25 mouse cellular contexts compared by ENCODE assay signal in the genomic region with DNA sequence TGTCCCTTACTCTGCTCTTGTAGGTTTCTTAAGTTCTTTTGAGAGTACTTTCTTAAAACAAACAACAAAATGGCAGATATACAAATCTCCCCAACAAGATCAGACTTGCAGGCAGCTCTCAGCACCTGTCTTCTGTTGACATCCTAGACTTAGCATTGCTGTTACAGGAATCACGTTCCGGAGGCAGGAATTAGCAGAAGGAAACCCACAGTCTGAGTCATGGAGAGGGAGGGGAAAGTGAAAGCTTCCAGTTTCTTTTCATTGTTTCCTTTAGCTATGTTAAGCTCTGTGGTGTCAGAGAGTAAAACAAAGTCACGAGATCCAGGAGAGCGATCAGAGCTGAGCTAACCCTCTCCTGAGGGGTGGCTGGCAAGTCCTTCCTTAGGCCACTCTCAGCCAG. TPM values are rescaled to one million over a fixed set of nuclear protein-coding genes. Genes with fewer than 3 reads are reported as not detected.
DNase-seq lines count a peak whose midpoint lies in the region; ATAC-seq and TF ChIP-seq lines count a peak whose summit lies in the region.
"Had no signal": no experiment of that assay in that cellular context is flagged by ENCODE, and none has a peak within 500 bp of the region (broad histone marks: within the 10 kb centered on the region; RNA-seq: fewer than 3 reads in every experiment).

No protein-coding gene starts in this region.

- peak; percentile 21 for DNase-seq in lung, postnatal 25 days (ENCODE audit: low spot score)
- no peak for DNase-seq in lung, postnatal 10 days
- DNase-seq in Muller cell, postnatal 12 days (ENCODE audit: inconsistent ontology term), result peak; percentile 54
- DNase-seq in stomach, postnatal 0 days (ENCODE audit: low spot score), result peak; percentile 35
- DNase-seq in forebrain, postnatal 0 days, result no peak
- no peak for DNase-seq in cerebellum, adult 11-12 months
- no peak for DNase-seq in thymus, postnatal 36 days
- DNase-seq: adrenal gland, adult 8-10 months; cerebellum, adult 2 months; heart, postnatal 10 days; kidney, adult 11 months; kidney, postnatal 14 days; thymus, postnatal 14 days had no signal

- TF ChIP-seq CTCF in stomach, postnatal 0 days (IDR thresholded peaks at IDR 0.05; ENCODE audit: low read depth), result no peak
- TF ChIP-seq CTCF in forebrain, postnatal 0 days (IDR thresholded peaks at IDR 0.05; ENCODE audit: low read depth), result no peak

- peak; percentile 58 for TF ChIP-seq EP300 in stomach, postnatal 0 days (optimal IDR thresholded peaks at IDR 0.05)

- peak; percentile 52 for ATAC-seq in granulocyte monocyte progenitor cell, adult 5-6 weeks (replicated peaks; ENCODE audit: poor library complexity, severe bottlenecking)
- ATAC-seq in stomach, postnatal 0 days (ENCODE audit: low FRiP score, low TSS enrichment), result peak; percentile 59
- ATAC-seq in forebrain, postnatal 0 days, result no peak

- H3K9me3 ChIP-seq in stomach, postnatal 0 days (ENCODE audit: control insufficient read depth, low read length), result no peaks in the 10 kb centered on the region
- no peaks in the 10 kb centered on the region for H3K9me3 ChIP-seq in forebrain, postnatal 0 days (ENCODE audit: low read length)
- H3K9me3 ChIP-seq: hindbrain, embryonic 13.5 days; limb, embryonic 10.5 days; lung, embryonic 15.5 days; midbrain, embryonic 12.5 days had no signal

- H3K36me3 ChIP-seq in stomach, postnatal 0 days (ENCODE audit: control insufficient read depth, insufficient read depth, low read length), result no peaks in the 10 kb centered on the region
- no peaks in the 10 kb centered on the region for H3K36me3 ChIP-seq in forebrain, postnatal 0 days (ENCODE audit: insufficient read depth)
- H3K36me3 ChIP-seq: hindbrain, embryonic 13.5 days; limb, embryonic 10.5 days; lung, embryonic 15.5 days; midbrain, embryonic 12.5 days had no signal

- H3K4me2 ChIP-seq in stomach, postnatal 0 days (replicated peaks; ENCODE audit: low read depth), result no peak overlapping the region
- no peak overlapping the region for H3K4me2 ChIP-seq in forebrain, postnatal 0 days (ENCODE audit: low read depth)
- H3K4me2 ChIP-seq: hindbrain, embryonic 13.5 days; liver, embryonic 11.5 days; lung, embryonic 15.5 days; midbrain, embryonic 12.5 days had no signal

- no peaks in the 10 kb centered on the region for H3K4me1 ChIP-seq in stomach, postnatal 0 days (replicated peaks; ENCODE audit: control insufficient read depth, insufficient read depth)
- H3K4me1 ChIP-seq in forebrain, postnatal 0 days (ENCODE audit: insufficient read depth), result no peaks in the 10 kb centered on the region
- H3K4me1 ChIP-seq: hindbrain, embryonic 13.5 days; limb, embryonic 10.5 days; midbrain, embryonic 12.5 days had no signal

- WGBS in stomach, postnatal 0 days, result 32% methylated on average over 4 of the region's 4 CpGs
- WGBS in forebrain, postnatal 0 days, result 62% methylated on average over 4 of the region's 4 CpGs

- peak overlapping the region; percentile 25; the same call in 1 of the 2 replicates for H3K27ac ChIP-seq in stomach, postnatal 0 days (replicated peaks)
- H3K27ac ChIP-seq in forebrain, postnatal 0 days (ENCODE audit: low read depth, low read length), result no peak overlapping the region
- H3K27ac ChIP-seq: hindbrain, embryonic 13.5 days; left cerebral cortex, adult 2 months; limb, embryonic 10.5 days; lung, embryonic 15.5 days; midbrain, embryonic 12.5 days had no signal

- no peak overlapping the region for H3K9ac ChIP-seq in stomach, postnatal 0 days (ENCODE audit: low read length)
- no peak overlapping the region for H3K9ac ChIP-seq in forebrain, postnatal 0 days
- H3K9ac ChIP-seq: hindbrain, embryonic 13.5 days; lung, embryonic 15.5 days; midbrain, embryonic 12.5 days had no signal

- H3K4me3 ChIP-seq in stomach, postnatal 0 days (ENCODE audit: low read depth, low read length), result no peak overlapping the region
- no peak overlapping the region for H3K4me3 ChIP-seq in forebrain, postnatal 0 days (ENCODE audit: low read depth, low read length)
- H3K4me3 ChIP-seq: hindbrain, embryonic 13.5 days; left cerebral cortex, adult 2 months; limb, embryonic 10.5 days; lung, embryonic 15.5 days; midbrain, embryonic 12.5 days had no signal

- H3K27me3 ChIP-seq in stomach, postnatal 0 days (ENCODE audit: control insufficient read depth, insufficient read depth, low read length), result no peaks in the 10 kb centered on the region
- no peaks in the 10 kb centered on the region for H3K27me3 ChIP-seq in forebrain, postnatal 0 days (ENCODE audit: insufficient read depth, low read length)
- H3K27me3 ChIP-seq: hindbrain, embryonic 13.5 days; lung, embryonic 15.5 days; midbrain, embryonic 12.5 days had no signal

RNA-seq across cellular contexts. Expression of a gene that starts 9.9 kb away (rescaled TPM):
- total RNA-seq in granulocyte monocyte progenitor cell, adult 5-6 weeks (2014; fragmentation: Nextera tagmentation), result not detected in 2 replicates
- total RNA-seq in granulocyte monocyte progenitor cell, adult 5-6 weeks (2017), result not detected in 2 replicates
- 11.8 and 13.2 TPM in 2 replicates for polyA plus RNA-seq in stomach, postnatal 0 days (2015; fragmentation: Nextera tagmentation; extraction: Ambion mirVana)
- not detected in 2 replicates for total RNA-seq in forebrain, postnatal 0 days (2014; rRNA removed)
- not detected in 2 replicates for polyA plus RNA-seq in forebrain, postnatal 0 days (2015; fragmentation: Nextera tagmentation; extraction: Ambion mirVana)
- total RNA-seq: gastrocnemius, adult 8-10 months; heart, adult 8-10 months; heart, postnatal 10 days; layer of hippocampus, adult 8-10 months; left cerebral cortex, adult 2 months; neutrophil, adult 5-6 weeks had no signal
- polyA plus RNA-seq: cerebellum, adult 2 months; cortical plate, adult 2 months; hindbrain, embryonic 13.5 days; limb, embryonic 10.5 days; midbrain, embryonic 12.5 days had no signal

RNA-seq across cellular contexts. Expression of a gene that starts 27.5 kb away (rescaled TPM):
- total RNA-seq in granulocyte monocyte progenitor cell, adult 5-6 weeks (2014; fragmentation: Nextera tagmentation), result not detected in 2 replicates
- not detected in 2 replicates for total RNA-seq in granulocyte monocyte progenitor cell, adult 5-6 weeks (2017)
- polyA plus RNA-seq in stomach, postnatal 0 days (2015; fragmentation: Nextera tagmentation; extraction: Ambion mirVana), result 0.25 and 0.29 TPM in 2 replicates
- total RNA-seq in forebrain, postnatal 0 days (2014; rRNA removed), result not detected in 2 replicates
- not detected in 2 replicates for polyA plus RNA-seq in forebrain, postnatal 0 days (2015; fragmentation: Nextera tagmentation; extraction: Ambion mirVana)
- total RNA-seq: adrenal gland, adult 8-10 months; gastrocnemius, adult 8-10 months; heart, adult 8-10 months; heart, postnatal 10 days; layer of hippocampus, adult 8-10 months; left cerebral cortex, adult 2 months; neutrophil, adult 5-6 weeks had no signal
- polyA plus RNA-seq: cerebellum, adult 2 months; cortical plate, adult 2 months; hindbrain, embryonic 13.5 days; limb, embryonic 10.5 days; liver, embryonic 11.5 days; lung, embryonic 15.5 days; midbrain, embryonic 12.5 days had no signal

RNA-seq across cellular contexts. Expression of a gene that starts 27.6 kb away (rescaled TPM):
- total RNA-seq in granulocyte monocyte progenitor cell, adult 5-6 weeks (2014; fragmentation: Nextera tagmentation), result not detected in 2 replicates
- total RNA-seq in granulocyte monocyte progenitor cell, adult 5-6 weeks (2017), result not detected in 2 replicates
- 113 and 133 TPM in 2 replicates for polyA plus RNA-seq in stomach, postnatal 0 days (2015; fragmentation: Nextera tagmentation; extraction: Ambion mirVana)
- total RNA-seq in forebrain, postnatal 0 days (2014; rRNA removed), result not detected in 2 replicates
- polyA plus RNA-seq in forebrain, postnatal 0 days (2015; fragmentation: Nextera tagmentation; extraction: Ambion mirVana), result not detected in 2 replicates
- total RNA-seq: adrenal gland, adult 8-10 months; gastrocnemius, adult 8-10 months; heart, adult 8-10 months; heart, postnatal 10 days; layer of hippocampus, adult 8-10 months; left cerebral cortex, adult 2 months; neutrophil, adult 5-6 weeks had no signal
- polyA plus RNA-seq: cerebellum, adult 2 months; cortical plate, adult 2 months; hindbrain, embryonic 13.5 days; limb, embryonic 10.5 days; liver, embryonic 11.5 days; lung, embryonic 15.5 days; midbrain, embryonic 12.5 days had no signal

RNA-seq across cellular contexts. Expression of a gene that starts 51.7 kb away (rescaled TPM):
- 6.1 TPM in 1 of 2 replicates, not detected in the other for total RNA-seq in granulocyte monocyte progenitor cell, adult 5-6 weeks (2014; fragmentation: Nextera tagmentation)
- not detected in 2 replicates for total RNA-seq in granulocyte monocyte progenitor cell, adult 5-6 weeks (2017)
- polyA plus RNA-seq in stomach, postnatal 0 days (2015; fragmentation: Nextera tagmentation; extraction: Ambion mirVana), result 0.31 and 0.51 TPM in 2 replicates
- total RNA-seq in forebrain, postnatal 0 days (2014; rRNA removed), result not detected in 2 replicates
- not detected in 2 replicates for polyA plus RNA-seq in forebrain, postnatal 0 days (2015; fragmentation: Nextera tagmentation; extraction: Ambion mirVana)
- total RNA-seq: gastrocnemius, adult 8-10 months; layer of hippocampus, adult 8-10 months had no signal
- polyA plus RNA-seq: hindbrain, embryonic 13.5 days; limb, embryonic 10.5 days; midbrain, embryonic 12.5 days had no signal

RNA-seq across cellular contexts. Expression of a gene that starts 55.0 kb away (rescaled TPM):
- total RNA-seq in granulocyte monocyte progenitor cell, adult 5-6 weeks (2014; fragmentation: Nextera tagmentation), result not detected in 2 replicates
- total RNA-seq in granulocyte monocyte progenitor cell, adult 5-6 weeks (2017), result not detected in 2 replicates
- polyA plus RNA-seq in stomach, postnatal 0 days (2015; fragmentation: Nextera tagmentation; extraction: Ambion mirVana), result 0.34 and 0.48 TPM in 2 replicates
- total RNA-seq in forebrain, postnatal 0 days (2014; rRNA removed), result not detected in 2 replicates
- polyA plus RNA-seq in forebrain, postnatal 0 days (2015; fragmentation: Nextera tagmentation; extraction: Ambion mirVana), result not detected in 2 replicates
- total RNA-seq: adrenal gland, adult 8-10 months; gastrocnemius, adult 8-10 months; heart, adult 8-10 months; heart, postnatal 10 days; layer of hippocampus, adult 8-10 months; left cerebral cortex, adult 2 months; neutrophil, adult 5-6 weeks had no signal
- polyA plus RNA-seq: cortical plate, adult 2 months; hindbrain, embryonic 13.5 days; limb, embryonic 10.5 days; lung, embryonic 15.5 days; midbrain, embryonic 12.5 days had no signal

Comparison
In these comparisons a context has a peak if more than half of its experiments do, and no peak if none do; other contexts are left out.
1. DNase-seq: peak in lung, postnatal 25 days (single experiment), Muller cell, postnatal 12 days (single experiment) and stomach, postnatal 0 days (single experiment); none in lung, postnatal 10 days (single experiment), forebrain, postnatal 0 days (single experiment), cerebellum, adult 11-12 months (single experiment) and thymus, postnatal 36 days (0 of 2).